Mouse (Mus musculus) limb, embryonic 10.5 days (tissue): ENCODE measurements at regions not wholly inside any gene's neighbourhood (a gene's known extent, or its start where the extent isn't known, plus 50 kb on each side); places are given as distances from the start of the nearest gene placed in this dataset.
"Not testable (repeated sequence)": the region's sequence is repeated elsewhere in the genome, so short reads cannot be mapped to it uniquely, and the experiment has no call there.

Source experiments
- DNase-seq: peaks from one replicate; pipeline ENCODE4 v3.0.0-alpha.2; 2017; ENCODE audit warnings: low spot score
- H3K27ac ChIP-seq: fragments of 300-500 bp; sonication (generic); 2 replicates; pipeline ENCODE4 v1.5.1; 2016; ENCODE audit warnings: mild to moderate bottlenecking
- H3K27me3 ChIP-seq: fragments of 300-500 bp; sonication (generic); 2 replicates; pipeline ENCODE4 v1.6.1; 2016; ENCODE audit warnings: low read depth, mild to moderate bottlenecking; ENCODE audit not compliant: poor library complexity, severe bottlenecking
- H3K36me3 ChIP-seq: fragments of 300-500 bp; sonication (generic); 2 replicates; pipeline ENCODE4 v1.6.1; 2016; ENCODE audit warnings: mild to moderate bottlenecking, moderate library complexity
- H3K4me1 ChIP-seq: fragments of 300-500 bp; sonication (generic); 2 replicates; pipeline ENCODE4 v1.6.1; 2016
- H3K4me3 ChIP-seq: fragments of 300-500 bp; sonication (generic); 2 replicates; pipeline ENCODE4 v1.5.1; 2016; ENCODE audit warnings: mild to moderate bottlenecking, moderate library complexity
- H3K9me3 ChIP-seq: fragments of 300-500 bp; sonication (generic); replicated peaks from 2 replicates; pipeline ENCODE4 v1.6.1; 2016; ENCODE audit warnings: mild to moderate bottlenecking
- WGBS: fragments of 180-500 bp; shearing (Covaris S2); methylation state at CpG from one replicate; pipeline ENCODE4 v1.1.7; 2016; 5-methylcytosine and 5-hydroxymethylcytosine counted together

DNA sequence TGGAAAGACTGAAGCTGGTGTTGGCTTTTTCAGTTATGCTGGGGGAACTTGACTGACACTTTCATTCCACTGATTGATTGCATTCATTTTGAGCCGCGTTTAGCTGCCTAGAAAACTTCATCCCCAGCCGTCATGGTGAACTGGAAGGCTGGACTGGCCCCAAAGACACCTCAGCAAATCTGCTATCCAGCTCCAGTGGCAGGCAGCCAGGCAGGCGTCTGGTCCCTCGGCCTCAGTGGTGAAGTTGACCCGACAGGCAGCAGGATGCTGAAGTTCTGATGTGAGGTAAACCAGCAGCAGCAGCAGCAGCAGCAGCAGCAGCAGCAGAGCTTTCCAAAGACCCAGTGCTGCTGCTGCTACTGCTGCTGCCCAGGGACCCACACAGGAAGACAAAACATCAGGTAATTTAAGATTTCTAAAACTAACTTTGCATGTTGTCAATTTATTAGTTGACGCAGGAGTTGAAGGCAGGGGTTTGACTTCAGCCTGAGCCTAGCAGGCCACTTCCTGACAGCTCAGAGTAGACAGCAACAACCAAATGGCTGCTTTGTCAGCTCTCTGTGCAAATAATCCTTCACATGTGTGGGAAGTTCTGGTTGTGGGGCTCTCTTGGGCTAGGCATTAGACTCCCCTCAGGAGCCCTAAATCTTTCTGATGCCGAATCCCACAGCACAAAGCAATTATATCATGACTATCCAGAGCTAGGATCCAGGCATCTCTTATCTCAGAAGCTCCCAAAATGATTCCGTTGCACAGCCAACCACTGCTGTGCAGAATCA lies 200.4 kb upstream of the Nhs start:
- no peaks in the 10 kb centered on the region for H3K36me3 ChIP-seq
- peak; percentile 37 for DNase-seq
- WGBS = 46% methylated on average over 9 of the region's 9 CpGs
- H3K4me1 ChIP-seq = no peaks in the 10 kb centered on the region; the same call in 1 of the 2 replicates
- no peak overlapping the region for H3K4me3 ChIP-seq
- peaks cover 89% of the 10 kb centered on the region for H3K27me3 ChIP-seq
- H3K9me3 ChIP-seq = no peaks in the 10 kb centered on the region
- H3K27ac ChIP-seq = no peak overlapping the region

DNA sequence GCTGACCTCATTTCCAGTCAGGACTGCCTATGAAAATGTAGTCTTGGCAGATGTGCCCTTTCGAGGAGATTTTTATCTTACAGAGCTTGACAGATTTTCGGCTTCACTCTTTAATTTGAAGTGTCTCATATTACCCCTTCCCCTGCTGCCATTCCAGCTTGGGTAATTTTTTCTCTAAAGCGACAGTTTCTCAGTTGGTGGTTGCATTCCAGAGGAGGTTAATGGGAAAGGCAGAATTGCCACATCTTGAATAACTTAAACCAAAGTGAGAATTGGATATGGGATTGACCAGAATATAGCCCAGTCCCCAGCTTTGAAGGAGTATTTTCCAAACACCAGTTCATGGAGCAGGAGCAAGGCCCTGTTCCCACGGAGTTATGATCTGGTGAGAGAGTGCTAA lies 188.8 kb upstream of the Nhs start:
- H3K4me1 ChIP-seq = peaks cover 12% of the 10 kb centered on the region
- H3K27me3 ChIP-seq = peaks cover 99% of the 10 kb centered on the region
- H3K4me3 ChIP-seq = no peak overlapping the region
- H3K27ac ChIP-seq = no peak overlapping the region
- DNase-seq = no peak
- H3K36me3 ChIP-seq = no peaks in the 10 kb centered on the region
- no peaks in the 10 kb centered on the region for H3K9me3 ChIP-seq
- 24% methylated on average over 4 of the region's 4 CpGs for WGBS

DNA sequence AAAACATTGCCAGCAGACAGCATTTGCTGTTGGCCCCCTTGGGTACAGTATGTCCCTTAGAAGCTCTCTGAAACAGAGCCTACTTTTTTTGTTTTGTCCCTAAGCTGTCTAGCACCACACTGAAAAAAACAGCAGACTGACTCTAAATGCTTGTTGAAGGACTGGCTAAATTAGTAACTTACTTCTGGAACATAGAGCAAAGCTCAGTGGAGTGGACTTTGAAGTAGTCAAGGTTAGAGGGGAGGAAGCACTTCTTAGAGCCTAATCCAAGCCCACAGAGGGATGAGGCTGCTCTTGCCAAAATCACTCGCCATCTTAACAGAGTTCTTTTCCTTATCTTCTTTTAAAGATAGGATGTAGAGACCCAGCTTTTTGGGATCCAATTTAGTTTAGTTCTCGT lies 188.4 kb upstream of the Nhs start:
- WGBS = 41% methylated on average over 2 of the region's 2 CpGs
- DNase-seq = no peak
- Histone ChIP-seq H3K27ac (no peak overlapping the region), H3K9me3 (no peaks in the 10 kb centered on the region), H3K4me1 (peaks cover 12% of the 10 kb centered on the region), H3K27me3 (peaks cover 99% of the 10 kb centered on the region), H3K36me3 (no peaks in the 10 kb centered on the region), H3K4me3 (no peak overlapping the region)

DNA sequence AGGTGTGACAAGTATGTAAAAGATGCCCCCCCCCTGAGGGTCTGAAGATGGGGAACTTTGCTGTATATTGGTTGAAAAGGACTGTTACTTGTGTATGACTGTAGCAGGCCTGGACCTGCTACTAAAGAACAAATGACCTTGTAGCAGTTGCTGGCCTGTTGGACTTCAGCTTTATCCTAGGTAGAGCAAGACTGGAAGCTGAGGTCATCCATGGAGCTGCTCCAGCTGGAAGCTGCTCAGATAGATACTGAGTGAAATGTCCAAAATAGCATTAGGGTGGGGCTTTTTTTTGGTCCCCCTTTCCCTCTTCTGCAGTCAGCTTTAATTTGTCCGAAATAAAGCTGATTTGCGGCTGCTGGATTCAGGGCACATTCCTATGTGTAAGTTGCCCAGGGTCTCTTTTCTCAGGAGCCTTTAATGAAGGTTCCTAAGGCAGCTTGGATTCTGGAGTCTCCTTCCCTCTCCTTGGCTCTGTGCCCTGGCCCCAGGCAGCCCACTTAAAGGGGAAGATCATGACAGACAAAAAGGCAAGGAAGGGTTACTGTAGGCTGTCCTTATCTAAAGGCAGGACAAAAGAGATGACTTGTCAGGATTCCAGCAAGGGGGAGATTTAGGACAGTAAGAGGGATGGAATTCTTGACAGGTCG lies 186.1 kb upstream of the Nhs start:
- Histone ChIP-seq H3K36me3 (no peaks in the 10 kb centered on the region), H3K27ac (no peak overlapping the region), H3K4me1 (peaks cover 12% of the 10 kb centered on the region), H3K27me3 (peaks cover 98% of the 10 kb centered on the region), H3K9me3 (no peaks in the 10 kb centered on the region), H3K4me3 (no peak overlapping the region)
- DNase-seq = no peak
- WGBS = 69% methylated on average over 3 of the region's 3 CpGs

DNA sequence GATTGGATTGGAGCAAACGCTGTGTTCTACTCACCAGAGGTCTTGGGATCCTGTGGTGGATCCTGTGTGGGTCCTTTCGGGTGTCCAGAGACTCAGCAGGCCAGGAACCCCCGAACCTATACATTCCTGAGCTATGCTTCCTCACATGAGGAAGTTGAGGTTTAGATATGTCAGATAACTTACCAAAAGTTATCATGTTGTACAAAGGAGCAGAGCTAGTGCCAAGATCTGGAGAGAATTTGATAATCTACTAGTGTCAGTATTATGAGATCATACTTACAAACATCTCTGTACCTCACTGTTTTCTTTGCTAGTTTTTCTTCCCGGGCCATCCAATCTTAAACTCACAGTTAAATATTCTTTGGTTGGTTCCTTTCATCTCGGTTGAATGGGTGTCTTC lies 172.6 kb upstream of the Nhs start:
- H3K4me1 ChIP-seq = no peaks in the 10 kb centered on the region
- H3K27me3 ChIP-seq = peaks cover 37% of the 10 kb centered on the region
- 87% methylated on average over 5 of the region's 5 CpGs for WGBS
- no peaks in the 10 kb centered on the region for H3K36me3 ChIP-seq
- H3K27ac ChIP-seq = no peak overlapping the region
- H3K9me3 ChIP-seq = no peaks in the 10 kb centered on the region
- H3K4me3 ChIP-seq = no peak overlapping the region
- DNase-seq = no peak

DNA sequence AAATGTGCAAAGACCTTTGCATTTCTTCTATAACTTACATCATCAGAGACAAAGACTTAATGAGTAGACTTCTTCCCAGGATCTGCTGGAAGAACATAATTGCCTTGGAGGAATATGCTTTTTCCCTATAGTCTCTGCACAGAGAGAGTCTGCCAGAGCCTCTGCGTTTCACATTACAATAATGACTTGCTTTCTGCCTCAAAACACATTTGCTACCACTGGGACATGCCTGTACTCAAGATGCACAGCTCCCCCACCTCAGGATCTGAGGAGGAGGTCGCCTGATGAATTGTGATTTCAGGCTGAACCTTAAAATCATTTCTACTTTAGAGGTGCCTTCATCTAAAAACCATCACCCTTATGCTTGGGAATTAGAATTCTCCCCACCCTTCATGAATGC lies 148.1 kb upstream of the Nhs start:
- WGBS = 69% methylated on average over 2 of the region's 2 CpGs
- Histone ChIP-seq H3K27me3 (peaks cover 71% of the 10 kb centered on the region; the same call in 1 of the 2 replicates), H3K4me3 (no peak overlapping the region), H3K9me3 (no peaks in the 10 kb centered on the region), H3K27ac (no peak overlapping the region), H3K4me1 (no peaks in the 10 kb centered on the region), H3K36me3 (no peaks in the 10 kb centered on the region)
- DNase-seq = no peak

DNA sequence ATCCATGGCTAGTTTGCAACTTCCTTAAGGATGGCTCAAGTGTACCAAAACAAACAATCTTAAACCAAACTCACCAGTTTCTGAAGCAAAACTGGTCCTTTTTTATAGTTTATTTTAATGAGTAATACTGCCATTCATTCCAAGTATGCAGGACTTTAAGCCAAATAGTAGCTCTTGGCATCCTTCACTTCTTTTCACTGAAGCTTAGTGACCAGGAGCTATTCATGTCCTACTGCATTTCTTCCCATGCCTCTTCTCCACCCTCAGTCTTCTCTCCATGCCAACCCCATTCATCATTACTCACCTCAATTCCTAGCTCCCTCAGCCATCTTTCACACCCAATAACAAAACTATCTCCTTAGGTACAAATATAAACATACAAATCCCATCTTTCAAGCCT lies 144.6 kb upstream of the Nhs start:
- no peak for DNase-seq
- Histone ChIP-seq H3K27ac (no peak overlapping the region), H3K4me1 (no peaks in the 10 kb centered on the region), H3K9me3 (no peaks in the 10 kb centered on the region), H3K27me3 (peaks cover 74% of the 10 kb centered on the region), H3K36me3 (no peaks in the 10 kb centered on the region), H3K4me3 (no peak overlapping the region)

DNA sequence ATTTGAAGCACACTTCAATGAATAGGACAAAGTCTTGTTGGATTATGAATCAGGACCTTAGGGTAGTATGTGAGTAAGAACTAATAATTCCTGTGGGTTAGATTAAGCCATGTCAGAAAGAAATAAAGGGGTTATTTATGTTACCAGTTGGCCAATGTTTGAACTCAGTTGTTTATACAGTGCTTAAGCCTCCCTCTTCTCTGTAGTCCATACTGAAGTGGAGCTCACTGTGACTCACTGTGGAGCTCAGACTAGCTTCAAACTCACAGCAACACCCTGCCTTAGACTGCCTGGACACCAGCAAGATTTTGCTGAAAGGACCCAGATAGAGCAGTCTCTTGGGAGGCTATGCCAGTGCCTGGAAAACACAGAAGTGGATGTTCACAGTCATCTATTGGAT lies 143.3 kb upstream of the Nhs start:
- H3K27ac ChIP-seq = no peak overlapping the region
- no peaks in the 10 kb centered on the region for H3K9me3 ChIP-seq
- no peak for DNase-seq
- no peaks in the 10 kb centered on the region for H3K4me1 ChIP-seq
- no peaks in the 10 kb centered on the region for H3K36me3 ChIP-seq
- no peak overlapping the region for H3K4me3 ChIP-seq
- H3K27me3 ChIP-seq = peaks cover 73% of the 10 kb centered on the region

DNA sequence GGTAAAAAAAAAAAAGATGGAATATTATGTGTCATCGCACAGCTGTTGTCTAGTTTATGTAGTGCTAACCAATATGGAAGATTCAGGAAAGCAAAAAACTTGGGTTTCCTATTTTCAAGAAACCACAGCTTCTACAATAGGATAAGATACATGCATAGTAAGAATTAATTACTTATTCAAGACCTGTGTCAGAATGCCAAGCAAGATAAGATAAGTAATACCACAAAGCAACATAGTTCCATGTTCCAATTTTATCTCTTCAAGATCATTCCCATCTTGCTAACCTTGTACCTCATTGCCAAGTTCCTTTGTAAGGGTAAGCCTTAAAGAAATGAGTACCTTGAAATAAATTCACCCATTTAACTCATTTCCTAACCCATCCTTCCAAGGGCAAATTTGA lies 131.7 kb upstream of the Nhs start:
- Histone ChIP-seq H3K27ac (no peak overlapping the region), H3K4me3 (no peak overlapping the region), H3K27me3 (peaks cover 71% of the 10 kb centered on the region), H3K9me3 (no peaks in the 10 kb centered on the region), H3K4me1 (no peaks in the 10 kb centered on the region), H3K36me3 (no peaks in the 10 kb centered on the region)
- 94% methylated on average over 1 of the region's 1 CpGs for WGBS
- DNase-seq = no peak

DNA sequence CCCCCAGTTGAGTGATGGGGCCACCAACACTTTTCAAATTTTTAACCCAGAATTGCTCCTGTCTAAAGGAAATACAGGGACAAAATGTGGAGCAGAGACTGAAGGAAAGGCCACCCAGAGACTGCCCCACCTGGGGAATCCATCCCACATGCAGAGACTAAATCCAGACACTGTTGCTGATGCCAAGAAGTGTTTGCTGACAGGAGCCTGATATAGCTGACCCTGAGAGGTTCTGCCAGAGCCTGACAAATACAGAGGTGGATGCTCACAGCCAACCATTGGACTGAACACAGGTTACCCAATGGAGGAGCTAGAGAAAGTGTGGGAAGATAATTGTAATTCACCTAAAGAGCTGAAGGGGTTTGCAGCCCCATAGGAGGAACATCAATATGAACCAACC lies 126.6 kb upstream of the Nhs start:
- DNase-seq, H3K4me3 ChIP-seq, H3K27ac ChIP-seq, H3K9me3 ChIP-seq, H3K4me1 ChIP-seq, H3K36me3 ChIP-seq: not testable (repeated sequence)
- H3K27me3 ChIP-seq = peaks cover 74% of the 10 kb centered on the region

DNA sequence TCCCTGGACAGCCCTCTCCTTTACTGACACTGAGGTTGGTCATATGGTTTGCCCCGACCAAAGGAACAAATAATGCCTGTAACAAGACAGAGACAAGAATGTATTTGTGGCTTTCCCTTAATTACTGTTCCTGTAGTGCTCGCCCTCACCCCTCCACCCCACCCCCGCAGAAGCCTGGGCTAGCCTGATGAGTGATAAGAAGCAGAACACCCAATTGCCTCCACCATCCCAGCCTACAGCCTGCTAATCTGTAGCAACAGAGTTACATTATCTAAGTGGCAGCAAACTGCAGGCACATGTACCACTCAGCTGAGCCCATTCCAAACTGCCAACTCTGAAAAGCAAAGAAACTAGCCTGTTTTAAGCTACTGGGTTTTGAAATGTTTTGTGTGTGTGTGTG lies 124.7 kb upstream of the Nhs start:
- no peak for DNase-seq
- WGBS = 34% methylated on average over 3 of the region's 3 CpGs
- no peak overlapping the region for H3K4me3 ChIP-seq
- H3K4me1 ChIP-seq = no peaks in the 10 kb centered on the region
- H3K27ac ChIP-seq = no peak overlapping the region
- H3K36me3 ChIP-seq = no peaks in the 10 kb centered on the region
- peaks cover 75% of the 10 kb centered on the region for H3K27me3 ChIP-seq
- H3K9me3 ChIP-seq = no peaks in the 10 kb centered on the region

DNA sequence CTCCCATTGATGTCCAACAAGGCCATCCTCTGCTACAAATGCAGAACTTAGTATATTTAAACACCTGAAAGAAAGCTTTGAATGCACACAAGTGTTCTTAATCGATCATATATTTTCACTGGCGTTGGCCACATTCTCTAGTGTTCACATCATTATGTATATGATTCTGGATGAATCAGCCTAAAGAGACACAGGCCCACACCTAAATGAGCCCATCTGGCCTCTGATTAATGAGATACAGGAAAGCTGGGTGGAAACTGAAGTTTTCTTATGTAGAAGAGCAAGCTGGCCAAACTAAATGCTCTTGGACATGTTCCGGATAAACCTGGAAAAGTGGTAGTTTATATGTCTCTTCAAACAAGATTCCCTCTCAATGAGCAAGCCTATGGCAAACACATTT lies 123.2 kb upstream of the Nhs start:
- peaks cover 73% of the 10 kb centered on the region for H3K27me3 ChIP-seq
- H3K36me3 ChIP-seq = no peaks in the 10 kb centered on the region
- WGBS = 98% methylated on average over 3 of the region's 3 CpGs
- no peak overlapping the region for H3K27ac ChIP-seq
- no peaks in the 10 kb centered on the region for H3K9me3 ChIP-seq
- DNase-seq = no peak
- no peaks in the 10 kb centered on the region for H3K4me1 ChIP-seq
- H3K4me3 ChIP-seq = no peak overlapping the region

DNA sequence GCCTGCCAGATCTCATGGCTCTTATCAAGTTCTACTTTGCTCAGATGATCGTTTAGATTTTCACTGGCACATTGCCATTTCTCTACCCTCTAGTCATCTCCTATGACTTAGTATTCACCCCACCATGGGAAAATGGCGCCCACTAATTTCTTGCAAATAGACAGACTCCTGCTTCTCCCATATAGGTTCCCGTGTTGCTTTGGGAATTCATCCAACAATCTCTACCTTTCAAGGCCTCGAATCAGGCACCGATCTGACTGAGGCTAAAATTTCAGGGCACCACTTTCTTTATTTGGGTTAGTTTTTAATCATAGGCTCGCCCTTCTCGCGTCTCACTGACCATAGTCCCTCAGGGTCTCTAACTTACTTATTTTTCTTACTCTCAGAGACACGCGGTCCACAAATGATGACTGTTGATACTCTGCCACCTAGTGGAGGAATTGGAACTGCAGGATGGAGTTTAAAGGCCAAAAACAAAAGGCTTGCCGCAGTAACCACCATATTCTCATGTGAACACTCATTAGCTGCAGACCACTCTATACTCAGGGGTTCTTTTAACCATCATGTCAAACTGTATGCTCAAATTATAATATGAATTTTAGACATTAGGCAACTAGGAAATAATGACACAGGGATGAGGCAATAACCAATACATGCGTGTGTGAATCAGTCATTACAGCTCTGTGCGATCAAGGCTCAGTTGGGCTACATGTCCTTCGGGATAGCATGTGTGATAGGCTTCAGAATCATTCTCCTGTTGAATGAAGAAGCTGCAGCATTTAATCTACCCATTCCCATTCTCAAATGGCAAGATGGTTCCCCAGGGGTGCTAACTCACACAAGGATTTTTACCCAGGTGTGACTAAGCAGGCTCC lies 119.5 kb upstream of the Nhs start:
- H3K27ac ChIP-seq = no peak overlapping the region
- H3K27me3 ChIP-seq = peaks cover 76% of the 10 kb centered on the region
- H3K36me3 ChIP-seq = no peaks in the 10 kb centered on the region
- H3K4me3 ChIP-seq = no peak overlapping the region
- WGBS = 61% methylated on average over 14 of the region's 14 CpGs
- DNase-seq = peak; percentile 45
- no peaks in the 10 kb centered on the region for H3K9me3 ChIP-seq
- no peaks in the 10 kb centered on the region for H3K4me1 ChIP-seq
